Mouse (Mus musculus) embryonic fibroblast, embryonic 13.5 days (primary cell): ENCODE measurements around the gene Pappa.

Source experiments
- CTCF ChIP-seq: IDR thresholded peaks from 2 replicates; pipeline ENCODE4 v1.5.1; 2011; ENCODE audit warnings: mild to moderate bottlenecking, control low read depth, low read length, moderate library complexity, borderline replicate concordance; ENCODE audit not compliant: insufficient read depth
- POLR2A ChIP-seq: IDR thresholded peaks from 2 replicates; pipeline ENCODE4 v1.6.1; 2011; ENCODE audit warnings: low read depth, mild to moderate bottlenecking, control low read depth, low read length, moderate library complexity

DNA sequence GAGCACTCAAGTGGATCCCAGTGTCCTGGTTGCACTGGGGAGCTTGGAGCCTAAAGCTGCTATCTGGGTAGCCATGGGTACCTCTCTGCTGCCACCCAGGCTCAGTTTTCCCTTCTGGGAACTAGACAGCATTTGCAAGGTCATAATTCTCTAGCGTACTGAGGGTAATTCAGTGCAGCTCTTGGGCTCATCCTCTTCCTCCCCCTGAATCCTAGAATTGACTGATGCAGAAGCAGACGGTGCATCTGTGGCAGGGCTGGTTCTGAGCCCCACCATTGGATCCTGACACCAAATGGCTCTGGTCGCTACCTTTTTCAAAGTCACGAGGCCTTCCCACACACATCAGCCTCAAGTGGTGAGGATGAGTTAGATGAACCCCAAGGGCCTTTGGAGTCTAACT, 121.0 kb downstream of the Pappa start:
- TF ChIP-seq CTCF = no peak
- TF ChIP-seq POLR2A = no peak
